Mouse (Mus musculus) lung, adult 2 months (tissue): ENCODE measurements at regions not wholly inside any gene's neighbourhood (a gene's known extent, or its start where the extent isn't known, plus 50 kb on each side); places are given as distances from the start of the nearest gene placed in this dataset.

ENCODE experiments used
- DNase-seq: peaks from one replicate; pipeline ENCODE4 v3.0.0; 2022
- H3K4me1 ChIP-seq: fragments of 200-500 bp; 2 replicates; pipeline ENCODE4 v1.6.1; 2011; ENCODE audit warnings: low read length; ENCODE audit not compliant: control insufficient read depth, insufficient read depth
- H3K4me3 ChIP-seq: fragments of 200-500 bp; replicated peaks from 2 replicates; pipeline ENCODE3; 2011; ENCODE audit warnings: low read depth, mild to moderate bottlenecking, control low read depth, low read length; ENCODE audit errors: extremely low read depth
- CTCF ChIP-seq: fragments of 200-500 bp; IDR thresholded peaks from 2 replicates; pipeline ENCODE4 v1.5.1; 2011; ENCODE audit warnings: mild to moderate bottlenecking, low read length, control low read depth; ENCODE audit not compliant: insufficient read depth
- POLR2A ChIP-seq: fragments of 200-500 bp; IDR thresholded peaks from 2 replicates; pipeline ENCODE4 v1.6.1; 2011; ENCODE audit warnings: low read depth, mild to moderate bottlenecking, control low read depth, low read length, borderline replicate concordance; ENCODE audit errors: extremely low read depth
- WGBS: fragments of 180-500 bp; shearing (Covaris S2); methylation state at CpG from one replicate; pipeline ENCODE4 v1.1.7; 2018; 5-methylcytosine and 5-hydroxymethylcytosine counted together

GRCm38 (mm10) chr11:112130090-112130489, 651.9 kb upstream of the Sox9 start:
- no peaks in the 10 kb centered on the region for H3K4me1 ChIP-seq
- H3K4me3 ChIP-seq: no peak overlapping the region
- 39% methylated on average over 4 of the region's 4 CpGs for WGBS
- DNase-seq: no peak
- TF ChIP-seq POLR2A: no peak
- TF ChIP-seq CTCF: no peak

GRCm38 (mm10) chr11:112137401-112138020, 644.5 kb upstream of the Sox9 start:
- H3K4me1 ChIP-seq: no peaks in the 10 kb centered on the region
- TF ChIP-seq CTCF: no peak
- no peak for TF ChIP-seq POLR2A
- WGBS: 44% methylated on average over 8 of the region's 8 CpGs
- H3K4me3 ChIP-seq: no peak overlapping the region
- no peak for DNase-seq

GRCm38 (mm10) chr11:112140058-112140457, 642.0 kb upstream of the Sox9 start:
- Histone ChIP-seq H3K4me3 (no peak overlapping the region), H3K4me1 (no peaks in the 10 kb centered on the region)
- DNase-seq: no peak
- TF ChIP-seq CTCF: no peak
- no peak for TF ChIP-seq POLR2A
- WGBS: 83% methylated on average over 9 of the region's 9 CpGs

GRCm38 (mm10) chr11:112140495-112140894, 641.5 kb upstream of the Sox9 start:
- TF ChIP-seq POLR2A (no peak), CTCF (no peak)
- no peak for DNase-seq
- H3K4me1 ChIP-seq: no peaks in the 10 kb centered on the region
- 93% methylated on average over 4 of the region's 4 CpGs for WGBS
- H3K4me3 ChIP-seq: no peak overlapping the region

- no peak for TF ChIP-seq CTCF
- no peak for TF ChIP-seq POLR2A
- H3K4me1 ChIP-seq: no peaks in the 10 kb centered on the region
- 84% methylated on average over 9 of the region's 9 CpGs for WGBS
Measured at GRCm38 (mm10) chr11:112140912-112141311, 641.1 kb upstream of the Sox9 start.

GRCm38 (mm10) chr11:112152051-112152450, 630.0 kb upstream of the Sox9 start:
- H3K4me1 ChIP-seq: peaks cover 4% of the 10 kb centered on the region; the same call in 1 of the 2 replicates
- no peak overlapping the region for H3K4me3 ChIP-seq
- TF ChIP-seq POLR2A (no peak), CTCF (no peak)
- no peak for DNase-seq
- WGBS: 85% methylated on average over 3 of the region's 3 CpGs

More at GRCm38 (mm10) chr11:112140912-112141311, 641.1 kb upstream of the Sox9 start:
- H3K4me3 ChIP-seq: no peak overlapping the region
- no peak for DNase-seq

GRCm38 (mm10) chr11:112153198-112153597, 628.8 kb upstream of the Sox9 start:
- WGBS: 93% methylated on average over 5 of the region's 5 CpGs
- TF ChIP-seq POLR2A: no peak
- no peak for DNase-seq
- peaks cover 4% of the 10 kb centered on the region; the same call in 1 of the 2 replicates for H3K4me1 ChIP-seq
- no peak overlapping the region for H3K4me3 ChIP-seq

GRCm38 (mm10) chr11:112154712-112155319, 627.2 kb upstream of the Sox9 start:
- no peak for TF ChIP-seq CTCF
- TF ChIP-seq POLR2A: no peak
- peaks cover 4% of the 10 kb centered on the region; the same call in 1 of the 2 replicates for H3K4me1 ChIP-seq
- 15% methylated on average over 11 of the region's 11 CpGs for WGBS
- no peak for DNase-seq
- no peak overlapping the region for H3K4me3 ChIP-seq

- 17% methylated on average over 10 of the region's 10 CpGs for WGBS
- peaks cover 4% of the 10 kb centered on the region; the same call in 1 of the 2 replicates for H3K4me1 ChIP-seq
- DNase-seq: no peak
- no peak for TF ChIP-seq CTCF
- no peak for TF ChIP-seq POLR2A
- H3K4me3 ChIP-seq: no peak overlapping the region
Measured at GRCm38 (mm10) chr11:112155339-112155955, 626.6 kb upstream of the Sox9 start.
